Mouse (Mus musculus) retina, postnatal 1 day (tissue): Measurements from ENCODE around the gene Slc25a3.
A peak's percentile ranks its signal among the peaks of the same experiment; 100 is the strongest.

Experiments used
- DNase-seq: peaks from one replicate; pipeline ENCODE4 v3.0.0-alpha.2; 2012

The Slc25a3 gene

DNA sequence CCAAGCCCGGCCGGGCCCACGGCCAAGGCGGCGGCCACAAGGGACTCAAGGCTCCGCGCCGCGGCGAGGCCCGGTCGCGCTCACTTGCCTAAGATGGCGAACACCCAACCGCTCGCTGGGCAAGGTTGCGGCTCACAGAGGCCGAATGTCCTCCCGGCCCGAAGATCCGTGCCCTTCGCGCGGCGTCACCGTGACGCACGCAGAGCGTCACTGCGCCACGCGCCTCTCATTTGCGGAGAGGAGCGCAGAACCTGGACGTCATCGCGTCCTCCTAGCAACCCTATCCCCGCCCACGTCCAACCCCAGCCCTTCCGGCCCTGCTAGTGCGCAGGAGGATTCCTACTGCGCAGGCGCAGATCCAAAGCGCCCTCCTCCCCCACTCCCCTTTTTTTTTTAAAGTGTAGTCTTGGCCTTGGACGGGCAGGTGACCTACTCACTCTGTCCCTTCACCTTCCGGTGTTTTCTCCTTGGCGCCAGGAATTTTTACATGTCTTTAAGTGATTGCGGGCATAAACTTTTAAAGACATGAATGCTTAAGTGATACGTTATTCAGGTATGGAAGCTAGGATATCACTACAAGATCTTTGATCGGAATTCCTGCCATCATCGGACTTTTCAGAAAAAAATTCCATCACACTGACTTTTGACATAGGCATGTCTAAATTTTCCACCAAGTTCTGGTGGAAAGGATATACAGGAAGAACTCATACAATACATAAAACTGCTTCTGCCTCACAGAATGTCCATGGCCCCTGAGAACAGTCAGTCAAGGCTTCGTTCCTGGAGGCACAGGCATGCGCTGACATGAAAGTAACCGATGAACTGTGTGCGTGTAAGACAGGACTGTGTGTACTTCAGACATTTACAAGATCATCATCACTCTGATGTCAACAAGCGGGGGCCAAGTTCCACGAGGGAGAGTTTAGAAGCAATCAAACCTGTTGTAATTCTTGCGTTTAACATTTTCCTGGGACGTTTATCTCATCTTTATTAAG, at the start of gene Slc25a3:
Gene Slc25a3, minus strand, starts transcription at position 232 of the 995 bp plus-strand sequence.
- DNase-seq = peak; percentile 99

DNA sequence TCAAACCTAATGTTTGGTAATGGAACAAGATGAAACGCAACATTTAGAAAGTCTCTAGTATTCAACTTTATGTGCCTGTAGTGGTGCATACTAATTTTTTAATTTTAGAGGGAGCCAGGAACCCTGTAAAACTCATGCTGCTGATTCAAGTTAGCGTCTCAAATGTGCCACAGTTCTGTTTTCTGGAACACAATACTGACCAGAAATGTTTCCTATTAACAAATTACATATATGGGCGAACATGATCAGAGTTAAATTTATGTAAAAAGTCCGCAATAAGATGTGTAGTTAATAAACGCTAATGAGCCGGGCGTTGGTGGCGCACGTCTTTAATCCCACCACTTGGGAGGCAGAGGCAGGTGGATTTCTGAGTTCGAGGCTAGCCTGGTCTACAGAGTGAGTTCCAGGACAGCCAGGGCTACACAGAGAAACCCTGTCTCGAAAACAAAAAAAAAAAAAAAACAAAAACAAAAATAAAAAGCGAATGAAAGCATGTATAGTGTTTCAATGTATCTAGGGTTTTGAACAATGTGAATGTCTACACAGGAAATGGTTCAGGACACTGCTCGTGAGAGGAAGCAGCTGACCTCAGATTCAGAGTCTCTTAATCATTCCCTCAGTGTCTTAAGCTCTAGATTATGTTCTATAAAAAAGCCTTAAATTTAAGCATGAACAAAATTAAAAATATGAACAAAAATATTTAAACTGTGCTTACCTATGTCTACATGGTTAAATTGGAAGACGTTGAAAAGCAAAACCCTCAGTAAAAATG, 48.7 kb upstream of the Slc25a3 start:
- DNase-seq = no peak

DNA sequence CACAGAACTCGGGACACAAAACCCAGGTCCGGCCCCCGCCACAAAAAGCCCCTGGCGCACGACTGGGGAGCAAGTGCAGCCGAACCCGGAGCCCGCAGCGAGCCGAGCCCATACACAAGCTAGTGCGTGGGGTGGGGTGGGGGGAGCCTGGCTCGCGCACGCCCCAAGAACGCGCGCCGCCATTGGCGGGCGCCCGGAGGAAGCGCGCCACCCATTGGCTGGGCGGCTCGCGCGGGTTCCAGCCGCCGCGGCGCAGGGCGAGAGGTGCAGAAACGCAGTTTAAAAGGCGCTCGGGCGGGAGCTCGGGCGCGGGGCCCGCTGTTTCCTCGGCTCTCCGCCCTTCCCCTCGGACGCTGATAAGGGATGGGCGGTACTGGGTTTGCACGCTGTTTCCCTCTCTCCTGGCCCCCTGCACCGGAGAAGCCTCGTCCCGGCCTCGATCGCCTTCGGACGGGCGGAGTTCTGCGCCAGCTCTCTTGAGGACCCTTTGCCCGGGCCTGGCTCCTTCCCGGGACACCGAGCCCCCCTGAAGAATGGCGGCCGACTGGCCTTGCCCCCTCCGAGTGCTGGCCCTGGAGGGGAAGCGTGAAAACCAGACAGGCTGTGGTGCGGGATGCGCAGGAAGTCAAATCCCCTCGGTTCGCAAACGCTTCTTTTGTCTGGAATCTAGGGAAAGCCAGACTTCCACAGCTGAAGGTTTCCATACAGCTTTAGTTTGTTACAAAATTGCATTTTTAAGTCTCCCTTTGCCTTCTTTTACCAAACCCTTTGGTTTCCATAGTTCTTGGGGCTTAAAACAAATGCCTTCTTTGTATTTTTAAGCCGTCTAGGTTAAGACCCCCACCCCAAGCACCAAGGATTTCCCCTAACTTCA, 47.8 kb upstream of the Slc25a3 start:
- peak; percentile 96 for DNase-seq

DNA sequence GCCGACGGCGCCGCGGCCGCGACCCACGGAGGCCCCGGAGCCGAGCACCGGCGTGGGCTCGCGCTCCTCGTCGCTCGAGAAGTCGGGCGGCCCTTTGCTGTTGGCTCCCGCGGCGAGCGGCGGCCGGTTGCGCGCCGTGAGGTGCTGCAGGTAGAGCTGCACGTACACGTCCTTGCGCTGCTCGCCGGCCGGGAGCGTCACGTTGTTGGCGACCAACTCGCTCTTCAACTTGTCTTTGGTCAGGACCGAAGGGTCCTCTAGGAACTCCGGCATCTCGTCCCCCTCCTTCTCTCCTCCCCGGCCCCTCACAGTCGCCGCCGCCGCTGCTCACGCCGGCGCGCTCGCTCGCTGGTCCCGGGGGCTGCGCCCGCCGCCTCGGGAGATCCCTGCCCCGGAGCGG, 47.2 kb upstream of the Slc25a3 start:
- no peak for DNase-seq

DNA sequence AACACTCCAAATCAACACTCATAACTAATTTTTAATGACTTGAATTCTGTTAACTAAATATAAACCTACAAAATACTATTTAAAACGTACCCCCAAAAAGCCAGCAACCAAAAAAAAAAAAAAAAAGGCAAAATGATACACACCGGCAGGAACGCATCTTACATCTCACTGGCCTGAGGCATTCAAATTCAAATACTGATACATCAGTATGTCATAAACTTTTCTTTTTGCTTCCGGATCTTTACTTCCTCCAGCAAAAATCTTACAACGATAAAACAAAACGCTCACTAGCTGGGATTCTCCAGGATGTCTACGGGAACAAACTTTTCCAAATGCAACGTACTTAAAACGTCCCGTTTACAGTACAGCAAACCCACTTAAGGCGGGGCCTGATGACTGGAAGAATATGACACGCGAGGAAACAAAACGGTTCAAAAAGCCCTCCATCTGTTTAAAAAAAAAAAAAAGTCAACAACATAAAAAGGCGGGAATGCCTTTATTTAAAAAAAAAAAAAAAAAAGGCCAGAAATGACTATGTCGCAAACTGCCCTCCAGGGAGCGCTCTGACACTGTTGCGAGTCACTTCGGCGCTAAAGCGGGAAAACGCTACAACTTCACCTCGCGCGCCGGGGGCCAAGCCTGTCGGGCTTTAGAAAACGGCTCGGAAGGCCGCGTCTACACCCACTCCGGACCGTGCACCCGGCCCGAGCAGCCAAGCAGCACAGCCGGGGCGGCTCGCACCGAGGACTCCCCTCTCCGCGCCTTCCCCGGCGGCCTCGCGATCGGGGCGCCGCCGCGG, 46.5 kb upstream of the Slc25a3 start:
- peak; percentile 95 for DNase-seq

DNA sequence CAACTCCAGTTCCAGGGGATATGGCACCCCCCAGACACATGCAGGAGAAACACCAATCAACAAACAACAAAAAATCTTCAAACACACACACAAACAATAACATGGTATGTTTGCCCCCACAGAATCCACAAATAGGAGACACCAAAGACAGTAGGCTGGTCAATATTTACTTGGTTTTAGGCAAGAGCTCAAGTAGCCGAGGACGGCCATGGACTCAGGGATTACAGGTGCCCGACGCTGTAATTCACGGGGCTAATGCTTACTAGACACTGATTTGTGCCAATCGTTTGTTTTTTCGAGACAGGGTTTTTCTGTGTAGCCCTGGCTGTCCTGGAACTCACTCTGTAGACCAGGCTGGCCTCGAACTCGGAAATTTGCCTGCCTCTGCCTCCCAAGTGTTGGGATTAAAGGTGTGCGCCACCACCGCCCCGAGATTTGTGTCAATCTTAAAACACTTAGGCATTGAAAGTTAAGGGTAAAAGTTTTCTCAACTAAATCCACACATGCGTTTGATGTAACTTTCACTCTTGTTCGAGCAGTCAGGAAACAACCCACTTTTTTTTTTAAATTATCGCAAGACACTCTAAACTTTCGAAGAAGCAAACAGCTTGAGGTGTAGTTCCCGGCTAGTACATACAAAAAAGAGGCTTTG, 45.7 kb upstream of the Slc25a3 start:
- no peak for DNase-seq

DNA sequence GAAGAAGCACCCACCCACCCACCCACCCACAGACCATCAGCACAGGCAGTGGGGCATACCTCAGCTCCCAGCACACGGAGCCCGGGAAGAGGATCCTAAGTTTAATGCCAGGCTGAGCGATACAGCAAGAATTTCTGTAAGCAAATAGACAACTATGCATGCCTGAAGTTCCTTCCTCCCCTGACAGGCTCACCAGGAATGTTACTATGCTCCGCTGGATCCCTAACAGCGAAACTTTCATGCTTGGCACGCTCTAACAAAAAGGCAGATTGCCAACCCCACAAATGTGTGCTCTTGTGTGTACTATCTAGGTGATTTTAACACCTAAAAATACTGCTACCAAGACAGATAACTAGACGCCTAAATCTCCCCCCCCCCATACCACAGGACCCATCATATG, 43.5 kb upstream of the Slc25a3 start:
- DNase-seq = no peak

DNA sequence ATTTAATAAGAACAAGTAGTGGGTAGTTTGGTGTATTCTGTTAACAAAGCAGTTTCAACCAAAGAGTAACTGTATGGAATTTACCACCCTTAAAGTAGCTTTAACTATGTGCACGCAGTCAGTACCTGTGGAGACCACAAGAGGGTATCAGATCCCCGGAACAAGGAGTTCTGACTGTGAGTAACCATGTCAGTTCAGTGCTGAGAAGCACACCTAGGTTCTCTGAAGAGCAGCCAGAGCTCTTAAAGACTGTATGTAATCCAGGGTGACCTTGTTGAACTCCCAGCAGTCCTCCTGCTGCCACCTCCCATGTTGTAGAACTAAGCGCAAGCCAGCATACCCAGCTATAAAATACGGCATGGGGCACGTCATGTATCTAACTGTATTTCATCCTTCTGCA, 43.0 kb upstream of the Slc25a3 start:
- DNase-seq = peak; percentile 74

DNA sequence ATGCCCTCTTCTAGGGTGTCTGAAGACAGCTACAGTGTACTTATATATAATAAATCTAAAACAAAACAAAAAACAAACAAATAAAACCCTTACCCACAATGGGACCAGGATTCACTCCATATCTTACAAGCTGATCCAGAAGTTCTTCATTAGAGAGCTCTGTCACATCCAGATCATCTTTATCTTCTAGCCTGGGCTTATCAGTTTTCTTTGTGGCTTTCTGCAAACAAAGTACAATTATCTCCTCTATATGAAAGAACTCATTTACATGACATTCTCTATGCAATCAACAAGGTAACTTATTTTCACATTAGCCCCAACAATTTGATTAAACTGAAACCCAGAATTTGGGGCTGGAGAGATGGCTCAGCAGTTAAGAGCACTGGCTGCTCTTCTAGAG, 42.0 kb upstream of the Slc25a3 start:
- DNase-seq = no peak

DNA sequence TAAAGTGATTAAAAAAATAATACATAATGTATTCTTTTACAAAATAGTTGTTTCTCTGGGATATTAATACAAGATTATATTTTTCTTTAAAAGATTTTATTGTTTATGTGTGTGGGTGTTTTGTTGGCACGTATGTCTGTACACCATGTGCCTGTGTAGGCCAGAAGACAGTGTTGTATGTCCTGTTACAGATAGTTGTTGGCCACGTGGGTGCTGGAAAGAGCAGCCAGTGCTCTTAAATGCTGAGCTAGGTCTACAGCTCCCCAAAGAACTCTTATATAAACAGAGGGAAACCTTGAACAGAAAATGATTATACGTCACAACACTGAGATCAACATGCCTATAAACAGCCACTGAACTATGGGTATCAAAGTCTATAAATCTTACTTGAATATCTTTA, 40.6 kb upstream of the Slc25a3 start:
- DNase-seq = no peak

DNA sequence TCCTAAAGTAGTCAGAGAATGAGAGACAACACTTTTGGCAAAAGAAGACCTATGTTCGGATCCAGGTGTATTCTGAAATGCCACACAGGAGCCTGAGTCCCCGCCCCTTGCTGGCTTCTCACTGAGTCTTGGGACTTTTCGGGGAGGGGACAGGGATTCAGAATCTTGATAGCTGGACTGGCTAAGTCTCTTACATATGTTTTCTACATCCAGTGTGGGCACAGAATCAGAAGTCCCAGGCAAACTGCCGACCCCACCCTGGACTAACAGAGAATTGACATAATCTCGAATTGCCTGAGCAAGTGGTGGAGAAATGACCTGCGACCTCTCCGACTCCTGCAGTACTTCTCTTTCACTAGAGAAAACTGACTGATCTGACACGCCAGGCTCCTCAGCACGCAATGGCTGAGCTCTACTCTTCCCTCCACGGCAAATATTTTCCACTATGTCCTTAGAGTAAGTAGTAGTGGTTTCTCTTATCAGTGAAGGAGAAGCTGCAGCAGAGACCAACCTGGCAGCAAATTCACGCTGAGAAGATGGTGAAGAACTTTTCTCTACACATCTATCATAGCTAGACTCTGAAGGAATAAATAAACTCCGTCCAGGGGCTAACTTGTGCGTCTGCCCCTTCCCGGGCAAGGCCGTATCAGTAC, 38.8 kb upstream of the Slc25a3 start:
- DNase-seq = no peak

DNA sequence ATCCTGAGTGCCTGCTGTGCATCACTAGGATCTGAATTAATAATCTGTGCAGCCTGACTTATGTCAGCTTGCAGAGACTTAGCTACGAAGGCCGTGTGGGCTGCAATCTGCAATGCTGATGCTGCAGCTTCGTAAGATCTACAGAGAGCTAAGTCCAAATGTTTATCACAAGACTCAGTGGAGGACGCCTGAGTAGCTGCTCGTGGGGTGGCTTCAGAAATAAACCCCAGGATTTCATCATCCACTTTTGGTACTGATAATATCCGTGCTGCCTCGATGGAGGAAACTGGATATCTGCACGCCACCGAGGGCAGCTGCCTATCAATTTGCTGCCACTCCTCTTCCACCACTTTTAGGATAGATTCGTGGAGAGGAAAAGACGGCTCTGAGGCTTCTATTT, 38.2 kb upstream of the Slc25a3 start:
- DNase-seq = no peak

DNA sequence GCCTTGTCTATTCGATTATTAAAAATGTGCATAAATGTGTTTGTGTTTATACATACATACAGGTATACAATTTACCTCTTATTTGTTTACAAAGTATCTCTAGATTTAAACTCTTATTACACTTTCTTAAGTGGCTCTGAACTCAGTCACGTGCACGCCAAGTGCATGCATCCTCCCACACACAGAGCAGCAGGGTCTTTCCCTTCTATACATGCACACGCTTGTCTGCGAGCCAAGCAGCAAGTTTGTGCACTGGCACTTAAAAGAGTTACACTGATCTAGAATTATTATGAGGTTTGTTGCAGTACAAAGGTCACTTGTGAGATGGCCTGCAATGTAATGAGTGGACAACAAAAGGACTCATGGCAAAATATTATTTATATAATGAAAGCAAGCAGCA, 37.1 kb upstream of the Slc25a3 start:
- DNase-seq = no peak

DNA sequence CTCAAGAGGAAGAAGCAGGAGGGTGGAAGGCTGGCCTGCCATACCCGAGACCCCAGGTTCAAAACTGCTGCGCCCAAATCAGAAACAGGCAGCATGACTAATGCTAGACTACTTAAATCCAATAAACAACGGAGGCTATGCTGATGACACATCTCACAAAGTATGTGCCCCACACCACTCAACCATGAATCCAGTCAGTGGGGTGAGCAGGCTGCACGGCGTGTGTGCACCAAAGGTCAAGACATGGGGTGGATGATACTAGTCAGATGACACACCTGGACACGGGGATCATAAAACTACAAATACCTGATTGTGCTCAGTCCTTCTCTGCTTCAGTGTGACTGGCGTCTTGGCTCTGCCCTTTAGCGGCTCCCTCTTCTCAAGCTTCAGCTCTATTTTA, 34.6 kb upstream of the Slc25a3 start:
- DNase-seq = no peak

DNA sequence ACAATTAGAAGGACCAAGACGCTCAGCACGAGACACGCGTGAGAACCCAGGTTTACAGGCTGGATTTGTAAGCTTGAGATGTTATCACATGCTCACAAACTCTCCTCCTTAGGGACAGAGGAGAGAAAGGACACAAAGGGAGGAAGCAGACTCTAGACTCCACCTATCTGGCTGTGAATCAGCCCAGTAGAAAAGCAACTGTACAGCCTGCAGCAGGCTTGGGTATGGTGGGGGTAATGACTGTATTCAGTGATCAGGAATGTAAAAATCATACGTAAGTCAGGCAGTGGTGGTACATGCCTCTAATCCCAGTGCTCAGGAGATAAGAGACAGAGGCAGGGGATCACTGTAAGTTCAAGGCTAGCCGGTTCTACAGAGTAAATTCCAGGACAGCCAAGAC, 32.5 kb upstream of the Slc25a3 start:
- no peak for DNase-seq

DNA sequence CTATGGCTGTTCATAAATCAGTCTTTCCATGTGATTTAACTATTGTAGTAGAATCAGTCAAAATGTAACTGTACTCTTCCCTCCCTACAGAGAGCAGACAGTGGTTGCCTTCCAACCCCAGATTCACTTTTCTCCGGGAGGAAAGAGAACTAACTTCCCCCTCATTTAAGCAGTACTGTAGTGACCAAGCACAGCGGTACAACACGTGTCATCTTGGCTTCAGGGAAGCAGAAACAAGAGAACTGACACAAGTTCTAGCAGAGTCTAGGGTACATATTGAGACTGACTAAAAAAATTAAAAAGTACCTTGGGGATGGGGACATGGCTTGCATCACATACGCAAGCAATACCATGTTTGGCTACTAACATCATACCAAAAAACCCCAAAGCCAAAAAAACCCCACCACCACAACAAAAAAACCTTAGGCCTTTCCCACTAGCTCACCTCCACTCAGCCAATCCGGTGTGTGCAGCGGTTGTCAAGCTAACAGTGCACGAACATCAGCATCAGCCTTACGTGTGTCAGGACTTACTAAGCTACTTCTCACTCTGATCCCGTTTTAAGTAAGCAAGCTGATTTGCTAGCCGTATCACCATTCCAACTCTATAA, 30.1 kb upstream of the Slc25a3 start:
- DNase-seq = no peak

DNA sequence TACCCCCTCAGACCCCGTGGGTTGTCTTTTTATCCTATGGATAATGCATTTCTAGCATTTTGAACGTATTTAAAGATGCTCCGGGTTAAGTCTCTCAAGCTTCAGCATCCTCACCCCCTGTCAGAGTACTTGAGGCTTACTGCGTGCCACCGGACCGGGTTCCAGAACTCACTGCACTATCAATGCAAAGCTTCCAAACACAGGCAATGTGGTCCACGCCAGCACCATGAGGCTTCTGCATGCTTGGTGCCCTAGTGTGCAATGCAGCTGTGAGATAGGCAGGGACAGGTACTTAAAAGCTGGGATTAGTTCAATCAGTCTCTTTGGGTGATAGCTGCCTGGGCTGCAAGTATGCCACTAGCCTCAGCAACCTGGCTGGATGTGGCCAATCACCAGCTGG, 21.6 kb upstream of the Slc25a3 start:
- no peak for DNase-seq

DNA sequence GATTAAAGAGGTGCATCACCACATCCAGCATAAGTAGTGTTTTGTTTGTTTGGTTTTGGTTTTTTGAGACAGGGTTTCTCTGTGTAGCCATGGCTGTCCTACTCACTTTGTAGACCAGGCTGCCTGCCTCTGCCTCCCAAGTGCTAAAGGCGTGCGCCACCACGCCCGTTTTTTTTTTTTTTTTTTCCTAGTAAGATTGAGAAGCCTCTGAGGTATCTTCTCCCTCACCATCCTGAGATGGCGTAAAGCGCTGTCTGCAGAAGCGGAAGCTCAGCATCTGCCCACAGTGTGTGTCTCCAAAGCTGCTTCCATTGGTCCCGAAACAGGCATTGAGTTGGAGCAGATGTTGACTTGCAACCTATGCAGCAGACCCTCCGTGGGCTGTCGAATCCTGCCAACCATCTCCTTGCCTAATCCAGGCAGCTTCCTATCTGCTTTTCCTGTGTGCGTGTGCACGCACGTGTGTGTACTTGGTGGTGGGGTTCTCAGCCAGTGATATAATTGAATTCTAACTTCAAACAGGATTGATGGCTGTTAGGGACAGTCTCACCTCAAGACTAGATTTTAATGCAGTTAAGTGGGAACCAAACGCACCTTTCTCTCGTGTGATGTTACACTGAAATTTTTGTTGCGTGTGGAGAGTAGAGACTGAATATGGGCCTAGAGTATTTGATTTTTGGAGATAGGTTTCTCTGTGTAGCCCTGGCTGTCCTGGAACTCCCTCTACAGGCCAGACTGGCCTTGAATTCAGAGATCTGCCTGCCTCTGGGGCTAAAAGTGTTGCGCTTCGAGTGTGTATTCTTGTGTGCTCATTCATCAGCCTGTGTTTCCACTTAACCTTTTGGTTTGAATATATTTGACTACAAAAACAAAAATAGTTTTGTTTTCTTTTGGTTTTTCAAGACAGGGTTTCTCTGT, 19.7 kb upstream of the Slc25a3 start:
- DNase-seq = no peak

DNA sequence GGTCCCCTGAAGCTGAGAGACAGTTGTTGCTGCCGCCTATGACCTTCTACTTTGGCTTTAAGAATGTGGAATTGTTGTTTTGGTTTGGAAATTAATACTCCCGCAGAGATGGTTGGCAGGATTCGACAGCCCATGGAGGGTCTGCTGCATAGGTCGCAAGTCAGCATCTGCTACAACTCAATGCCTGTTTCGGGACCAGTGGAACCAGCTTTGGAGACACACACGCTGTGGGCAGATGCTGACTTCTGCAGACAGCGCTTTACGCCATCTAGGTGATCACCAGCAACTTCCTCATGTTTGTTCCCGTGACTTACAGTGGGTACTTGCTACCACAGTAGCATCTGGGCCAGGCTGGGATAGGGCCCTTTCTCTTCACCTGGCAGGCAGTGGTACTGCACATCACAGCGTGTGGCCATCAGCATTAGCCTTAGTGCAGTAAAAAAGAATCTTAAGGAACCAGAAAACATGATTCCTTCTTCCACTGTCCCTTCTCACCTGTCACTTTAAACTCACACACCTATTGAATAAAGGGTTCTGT, 18.9 kb upstream of the Slc25a3 start:
- DNase-seq = peak; percentile 20
